Mouse (Mus musculus): ENCODE data around the gene Serpinb1a. TPM values are rescaled to one million over a fixed set of nuclear protein-coding genes. Genes with fewer than 3 reads are reported as not detected.

Serpinb1a gene
- total RNA-seq, 2 experiments from 2014 or later: 3.2 to 5.3 TPM

- DNase-seq (ENCODE audit: low spot score): no peak
Observed at GRCm38 (mm10) chr13:32839314-32839713, 11.7 kb downstream of the Serpinb1a start.

DNA sequence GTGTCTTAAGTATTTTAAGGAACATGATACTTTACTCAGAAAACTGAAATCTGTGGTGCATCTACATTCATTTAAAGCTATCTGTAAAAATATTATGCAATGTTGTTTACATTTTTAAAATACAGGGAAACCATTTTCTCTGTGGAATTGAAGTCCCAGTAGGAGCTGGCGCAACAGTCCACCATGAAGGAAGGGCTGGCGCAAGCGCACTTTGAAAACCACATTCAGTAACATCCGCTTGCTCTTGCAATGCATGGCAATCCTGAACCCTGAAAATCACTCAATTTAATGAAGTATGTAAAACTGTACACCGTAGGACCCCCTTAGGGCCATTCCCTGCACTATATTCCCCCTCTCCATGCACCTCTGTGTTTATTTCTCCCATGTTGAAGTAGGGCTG, 16.5 kb downstream of the Serpinb1a start:
- DNase-seq (ENCODE audit: low spot score): no peak

DNA sequence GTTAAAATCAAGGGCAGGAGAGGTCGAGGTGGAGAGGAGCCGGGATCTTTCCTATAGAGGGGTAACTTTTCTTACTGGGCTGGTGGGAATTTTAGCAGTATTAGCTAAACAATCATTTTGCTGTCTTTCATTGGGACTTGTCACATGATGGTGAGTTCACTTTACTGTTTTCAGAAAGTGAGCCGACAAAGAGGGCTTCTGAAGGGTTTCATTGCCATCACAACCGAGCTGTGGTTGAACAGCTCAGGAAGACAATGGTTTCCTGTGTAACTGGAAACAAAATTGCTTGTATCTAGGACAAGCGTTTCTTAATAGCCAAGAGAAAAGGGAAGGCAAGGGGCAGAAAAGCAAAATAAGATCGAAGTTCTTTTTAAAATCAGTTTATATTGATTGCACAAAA, 17.7 kb downstream of the Serpinb1a start:
- DNase-seq (ENCODE audit: low spot score): no peak

- no peak for DNase-seq (ENCODE audit: low spot score)
Observed at GRCm38 (mm10) chr13:32832776-32833175, 18.2 kb downstream of the Serpinb1a start.

DNA sequence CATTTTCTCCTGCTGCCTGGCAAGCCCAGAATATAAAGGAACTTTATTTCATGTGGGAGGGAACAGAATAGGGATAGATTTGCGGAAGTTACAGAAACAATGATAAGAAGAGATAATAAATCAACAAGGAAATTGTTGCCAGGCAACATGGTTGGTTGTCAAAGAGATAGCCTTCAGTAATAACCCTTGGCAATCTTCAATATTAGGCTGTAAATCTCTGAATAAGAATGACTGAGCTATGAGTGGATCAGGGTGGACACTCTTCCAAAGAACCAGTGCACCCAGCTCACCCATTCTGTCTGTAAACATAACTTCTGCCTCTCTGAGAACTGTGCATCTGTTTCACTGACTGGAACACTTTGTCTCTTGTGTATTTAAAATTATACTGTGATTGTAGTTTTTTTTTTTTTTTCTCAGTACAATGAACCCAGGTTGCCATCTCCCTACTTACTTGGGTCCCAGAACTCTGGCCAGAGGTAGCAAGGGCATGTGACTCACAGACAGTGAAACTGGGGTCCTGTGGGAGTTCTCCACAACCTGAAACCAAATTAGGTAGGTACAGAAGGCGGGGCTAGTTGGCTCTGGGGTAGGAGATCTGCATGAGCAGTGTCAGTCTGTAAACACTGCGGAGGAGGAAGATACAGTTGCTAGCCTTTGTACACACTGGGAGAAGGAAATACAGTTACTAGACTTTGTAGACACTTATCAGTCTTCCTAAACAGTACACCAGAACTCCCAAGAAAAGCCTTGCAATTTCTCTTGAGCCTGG, 19.3 kb downstream of the Serpinb1a start:
- no peak for DNase-seq (ENCODE audit: low spot score)

- no peak for DNase-seq (ENCODE audit: low spot score)
Observed at GRCm38 (mm10) chr13:32828886-32829285, 22.1 kb downstream of the Serpinb1a start.

- DNase-seq (ENCODE audit: low spot score): peak; percentile 45
Observed at GRCm38 (mm10) chr13:32827951-32828350, 23.0 kb downstream of the Serpinb1a start.

GRCm38 (mm10) chr13:32827111-32827822, 23.7 kb downstream of the Serpinb1a start:
- DNase-seq (ENCODE audit: low spot score): no peak

- no peak for DNase-seq (ENCODE audit: low spot score)
Observed at GRCm38 (mm10) chr13:32825546-32825945, 25.4 kb downstream of the Serpinb1a start.

DNA sequence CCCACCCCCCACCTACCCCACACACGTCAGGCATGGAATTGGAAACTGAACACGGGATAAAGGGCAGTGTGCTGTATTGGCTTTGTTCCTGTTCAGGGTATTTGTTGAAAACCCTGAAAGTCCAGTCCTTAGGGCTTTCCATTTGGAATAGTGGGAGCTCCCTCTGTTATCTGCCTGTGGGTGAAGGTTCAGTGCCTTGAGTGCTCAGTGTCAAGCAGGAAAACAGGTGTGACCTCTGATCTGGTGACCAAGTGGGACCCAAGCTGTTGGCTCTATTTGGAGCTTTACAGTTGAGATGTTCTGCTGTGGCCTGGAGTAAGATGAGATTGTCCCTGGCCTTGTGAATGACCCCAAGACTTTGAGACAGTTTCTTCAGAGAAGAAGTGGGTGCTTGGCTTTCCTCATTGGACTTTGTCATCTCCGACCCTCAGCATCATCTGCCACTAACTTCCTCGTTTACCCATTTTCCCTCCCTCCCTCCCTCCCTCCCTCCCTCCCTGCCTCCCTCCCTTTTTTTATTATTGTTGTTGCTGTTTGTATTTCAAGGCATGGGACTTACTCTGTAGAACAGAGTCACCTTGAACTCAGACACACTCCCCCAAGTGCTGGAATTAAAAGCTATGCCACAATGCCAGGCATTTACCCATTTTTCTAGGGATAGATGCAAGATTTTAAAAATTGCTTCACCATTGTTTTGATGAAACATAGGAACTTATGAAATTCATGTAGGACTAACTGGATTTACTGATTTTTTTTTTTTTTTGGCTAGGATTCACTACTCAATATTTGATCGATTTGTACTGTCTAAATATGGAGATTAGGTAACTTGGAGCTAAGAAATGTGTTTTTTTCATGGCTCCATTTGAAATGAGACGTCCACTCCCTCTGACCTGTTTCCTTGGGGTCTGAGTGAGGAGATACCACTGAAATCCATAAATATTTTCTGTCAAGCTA, 26.3 kb downstream of the Serpinb1a start:
- no peak for DNase-seq (ENCODE audit: low spot score)

- DNase-seq (ENCODE audit: low spot score): no peak
Observed at GRCm38 (mm10) chr13:32823126-32823525, 27.9 kb downstream of the Serpinb1a start.

DNA sequence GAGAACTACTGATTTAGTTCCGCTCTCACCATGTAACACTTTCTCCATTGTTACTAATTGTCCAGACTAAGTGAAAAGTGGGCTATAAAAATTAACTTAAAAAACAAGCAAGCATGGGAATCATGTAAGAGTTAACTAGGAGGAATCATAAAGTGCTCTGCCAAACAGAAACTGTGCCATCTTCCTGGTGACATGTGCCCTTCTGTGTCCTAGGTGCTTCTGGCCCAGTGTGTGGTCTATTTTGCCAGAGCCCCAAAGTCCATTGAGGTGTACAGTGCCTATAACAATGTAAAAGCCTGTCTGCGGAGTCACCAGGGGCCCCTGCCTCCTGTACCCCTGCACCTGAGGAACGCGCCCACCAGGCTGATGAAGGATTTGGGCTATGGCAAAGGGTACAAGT, 29.3 kb downstream of the Serpinb1a start:
- DNase-seq (ENCODE audit: low spot score): no peak

DNA sequence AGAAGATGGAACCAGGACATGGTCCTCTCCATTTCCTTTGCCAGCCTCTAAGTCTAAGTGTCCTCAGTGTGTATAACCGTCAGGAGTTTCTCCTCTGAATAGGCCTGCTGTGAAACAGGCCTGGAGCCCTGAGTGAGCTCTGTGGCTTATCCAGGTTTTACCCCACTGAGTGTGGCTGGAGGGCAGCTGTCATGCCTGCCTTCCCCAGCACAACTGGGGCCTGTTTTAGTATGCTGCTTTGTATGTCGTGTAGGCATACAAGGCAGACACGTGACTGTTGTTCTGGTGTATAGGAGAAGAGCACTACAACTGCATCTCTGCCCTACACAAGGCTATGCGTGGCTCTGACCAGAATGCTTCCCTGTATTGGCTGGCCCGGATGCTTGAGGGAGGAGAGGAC, 31.1 kb downstream of the Serpinb1a start:
- no peak for DNase-seq (ENCODE audit: low spot score)

DNA sequence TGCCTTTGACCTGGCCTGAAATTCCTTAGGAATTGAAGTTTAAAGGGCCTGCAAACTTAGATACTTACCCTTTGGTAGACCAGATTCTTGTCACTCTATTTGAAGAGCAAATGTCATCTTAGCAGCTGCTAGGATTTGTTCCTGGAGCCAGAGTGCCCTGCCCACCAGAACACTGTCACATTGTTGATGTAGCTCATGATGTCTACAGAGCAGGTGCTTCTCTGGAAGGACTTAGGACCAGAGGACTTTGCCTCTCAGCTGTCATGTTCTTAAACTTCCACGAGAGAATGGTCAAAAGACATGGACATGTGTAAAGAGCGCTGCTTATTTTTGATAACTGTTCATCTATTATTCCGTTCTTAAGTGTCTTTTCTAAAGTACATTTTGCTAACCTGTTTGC, 31.7 kb downstream of the Serpinb1a start:
- no peak for DNase-seq (ENCODE audit: low spot score)

DNA sequence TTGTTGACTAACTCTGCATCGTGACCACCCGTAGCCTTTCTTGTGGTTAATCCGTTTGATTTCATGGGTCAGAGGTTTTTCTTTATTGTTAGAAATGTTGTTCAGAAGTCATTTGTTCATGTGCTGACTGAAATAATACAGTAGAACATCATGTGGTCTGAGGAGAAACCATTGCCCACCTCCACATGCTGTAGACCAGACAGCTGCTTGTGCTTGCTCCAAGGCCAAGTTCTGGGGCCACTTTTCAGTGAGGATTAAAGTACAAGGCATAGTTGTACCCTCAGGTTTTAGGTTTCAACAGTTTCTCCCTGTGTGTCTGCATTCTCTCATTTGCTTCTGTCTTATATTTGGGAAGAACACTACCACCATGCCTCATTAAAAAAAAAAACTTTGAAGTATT, 43.4 kb downstream of the Serpinb1a start:
- DNase-seq (ENCODE audit: low spot score): no peak

DNA sequence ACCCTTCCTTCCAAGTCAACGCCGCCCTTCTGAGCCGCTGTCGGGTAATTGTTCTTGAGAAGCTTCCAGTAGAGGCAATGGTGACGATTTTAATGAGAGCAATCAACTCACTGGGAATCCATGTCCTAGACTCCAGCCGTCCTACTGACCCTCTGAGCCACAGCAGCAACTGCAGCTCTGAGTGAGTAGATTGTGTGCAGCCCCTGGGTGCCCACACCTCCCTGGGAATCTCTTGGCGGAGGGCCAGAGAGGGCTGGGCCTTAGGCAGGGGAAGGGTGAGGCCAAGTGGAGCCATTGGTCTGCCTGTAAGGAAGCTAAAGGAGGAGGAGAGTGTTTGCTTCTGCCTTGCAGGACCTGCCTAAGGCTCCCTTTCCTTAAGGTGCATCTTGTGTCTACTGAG, 44.2 kb downstream of the Serpinb1a start:
- no peak for DNase-seq (ENCODE audit: low spot score)

DNA sequence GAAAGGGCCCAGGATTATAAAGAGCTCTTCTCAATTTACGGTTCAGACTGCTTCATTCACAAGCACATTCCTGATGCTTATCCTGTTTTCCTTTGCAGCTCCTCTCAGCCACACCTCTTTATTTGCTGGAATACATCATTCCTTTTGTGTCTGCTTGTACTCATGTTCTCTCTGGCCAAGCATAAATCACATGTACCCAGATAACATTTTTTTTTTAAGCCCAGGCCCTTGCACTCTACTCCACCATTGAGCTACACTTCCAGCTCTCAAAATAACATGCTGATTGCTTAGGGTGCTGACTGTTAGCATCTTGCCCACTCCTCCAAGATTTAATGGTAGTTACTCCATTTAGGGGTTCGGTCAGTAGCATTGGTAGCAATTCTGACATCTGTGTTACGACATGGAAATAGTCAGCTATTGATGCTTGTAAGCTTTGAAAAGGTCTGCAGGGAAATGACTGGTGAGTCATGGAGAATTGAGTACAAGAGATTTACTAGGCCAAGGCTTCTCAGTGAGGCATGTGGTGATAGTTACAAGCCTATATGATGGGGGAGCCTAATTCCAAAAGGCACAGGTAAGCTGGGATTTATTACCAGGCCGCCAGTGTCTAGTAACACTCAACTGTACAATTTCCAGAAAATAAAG, 47.2 kb downstream of the Serpinb1a start:
- no peak for DNase-seq (ENCODE audit: low spot score)

GRCm38 (mm10) chr13:32802259-32803081, 48.5 kb downstream of the Serpinb1a start, which contains the start of gene D930007J09Rik:
Gene D930007J09Rik, minus strand, starts transcription at chr13:32802849.
- no peak for DNase-seq (ENCODE audit: low spot score)

DNA sequence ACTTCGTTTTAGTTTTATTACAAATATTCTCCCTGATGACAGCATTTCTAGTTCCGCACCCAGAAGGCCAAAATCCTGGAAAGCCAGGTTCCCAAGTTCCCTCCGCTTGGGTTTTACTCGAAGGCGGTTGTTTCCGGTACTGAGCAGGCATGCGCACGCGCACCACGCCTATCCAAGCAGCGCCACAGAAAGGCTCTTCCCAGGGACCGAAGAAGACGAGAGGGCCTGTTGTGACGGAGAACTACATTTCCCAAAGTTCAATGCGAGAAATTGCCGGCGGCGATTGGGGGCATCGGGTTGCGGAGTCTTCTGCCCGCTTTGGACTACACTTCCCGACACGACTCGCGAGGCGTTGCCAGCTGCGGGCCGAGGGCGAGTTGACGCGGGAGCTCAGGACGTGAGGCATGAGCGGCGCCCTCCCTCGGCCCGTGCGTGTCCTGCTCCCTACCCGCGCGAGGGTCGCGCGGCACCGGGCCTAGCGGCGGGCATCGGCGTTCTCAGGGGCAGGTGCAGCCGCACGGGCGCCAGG, 49.2 kb downstream of the Serpinb1a start, which contains the start of gene Wrnip1:
TSS of gene Wrnip1 (plus strand) at position 346 of the 529 bp plus-strand sequence.
- DNase-seq (ENCODE audit: low spot score): peak; percentile 99

- DNase-seq (ENCODE audit: low spot score): no peak
Observed at GRCm38 (mm10) chr13:32800859-32801258, 50.1 kb downstream of the Serpinb1a start.

All from gastrocnemius, adult 18-20 months (tissue).